ENCODE assay signal across 8 mouse cellular contexts in the genomic region with DNA sequence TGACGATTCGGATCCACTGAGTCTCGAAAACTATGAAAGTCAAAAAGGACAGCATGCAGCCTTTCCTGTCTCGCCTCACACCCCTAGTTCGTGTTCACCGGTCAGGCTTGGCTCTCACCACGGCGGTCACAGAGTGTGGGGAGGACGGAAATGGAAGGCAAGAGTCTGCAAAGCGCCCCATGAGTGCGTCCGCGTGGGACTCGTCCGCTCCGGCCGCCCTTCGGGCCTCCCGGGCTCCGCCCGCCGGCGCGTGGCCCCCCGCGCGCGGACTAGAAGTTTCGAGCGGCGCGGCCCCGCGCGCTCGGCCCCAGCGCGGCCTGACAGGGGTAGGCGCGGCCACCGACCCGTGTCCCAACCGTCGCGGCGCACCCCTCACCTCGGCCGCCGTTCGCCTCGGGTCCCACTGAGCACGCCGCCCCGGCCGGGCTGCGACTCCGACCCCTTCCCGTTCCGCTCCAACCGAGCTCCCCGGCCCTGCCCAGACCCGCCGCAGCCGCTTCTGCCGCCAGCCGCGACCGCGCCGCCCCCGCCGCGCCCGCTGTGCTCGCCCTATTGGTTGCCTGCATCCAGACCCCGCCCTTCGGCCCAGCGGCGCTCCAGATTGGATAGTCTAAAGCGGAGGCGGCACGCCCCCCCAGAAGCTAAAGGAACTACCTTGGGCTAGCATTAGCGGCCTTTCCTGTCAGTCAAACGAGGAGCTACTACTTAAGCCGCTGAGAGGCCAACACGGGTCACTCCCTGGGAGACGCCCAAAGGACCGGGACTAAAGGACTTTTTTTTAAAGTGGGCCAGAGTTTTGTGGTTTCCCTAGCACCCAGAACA. TPM values are rescaled to one million over a fixed set of nuclear protein-coding genes. Genes with fewer than 3 reads are reported as not detected.
DNase-seq lines count a peak whose midpoint lies in the region; ATAC-seq and TF ChIP-seq lines count a peak whose summit lies in the region.

A gene (minus strand): TSS at position 524 of the 822 bp plus-strand sequence.

- no peak for TF ChIP-seq CTCF in heart, adult 2 months (IDR thresholded peaks at IDR 0.05)

- H3K27ac ChIP-seq in embryonic facial prominence, embryonic 13.5 days = peak within 1 kb of the TSS; percentile 62; the same call in 1 of the 2 replicates
- peak within 1 kb of the TSS; percentile 94 for H3K27ac ChIP-seq in heart, adult 2 months
- peak within 1 kb of the TSS; percentile 74 for H3K27ac ChIP-seq in limb, embryonic 13.5 days
- no peak within 1 kb of the TSS for H3K27ac ChIP-seq in midbrain, embryonic 16.5 days (ENCODE audit: low read length)

- peak; percentile 95 for DNase-seq in 3134 (ENCODE audit: extremely low read depth, insufficient read length, low spot score)
- DNase-seq in adrenal gland, postnatal 36 days = peak; percentile 99
- peak; percentile 97 to 99 for DNase-seq in heart, adult 2 months
- peak; percentile 100 for DNase-seq in kidney, adult 8-10 months
- peak; percentile 96 to 99 for DNase-seq in spleen, postnatal 10 days (ENCODE audit: low spot score in 2 of 2)

- H3K4me3 ChIP-seq in embryonic facial prominence, embryonic 13.5 days = peak within 1 kb of the TSS; percentile 73
- H3K4me3 ChIP-seq in heart, adult 2 months = peak within 1 kb of the TSS; percentile 81
- peak within 1 kb of the TSS; percentile 73 for H3K4me3 ChIP-seq in limb, embryonic 13.5 days
- H3K4me3 ChIP-seq in midbrain, embryonic 16.5 days (ENCODE audit: low read depth, low read length) = peak within 1 kb of the TSS; percentile 73

- intact Hi-C loops in heart, adult 2 months (cut with DNase I) = loop anchor here (2.0 kb wide), 1 partner anchor 31 kb away; no protein-coding TSS in a partner anchor

- peak within 1 kb of the TSS; percentile 93 for H3K4me2 ChIP-seq in embryonic facial prominence, embryonic 13.5 days
- peak within 1 kb of the TSS; percentile 97 for H3K4me2 ChIP-seq in limb, embryonic 13.5 days (replicated peaks)
- peak within 1 kb of the TSS; percentile 80 for H3K4me2 ChIP-seq in midbrain, embryonic 16.5 days (ENCODE audit: low read length)

- TF ChIP-seq EP300 in heart, adult 2 months (IDR thresholded peaks at IDR 0.05; ENCODE audit: insufficient read depth, low read depth, low read length) = 0 out of 2 replicates have a peak, but pooled peaks have one; percentile 7

- H3K79me2 ChIP-seq in heart, adult 2 months (replicated peaks; ENCODE audit: control insufficient read depth, insufficient read depth, low read length) = peaks cover 7% of the 10 kb centered on the region

- H3K4me1 ChIP-seq in embryonic facial prominence, embryonic 13.5 days = peaks cover 17% of the 10 kb centered on the region
- H3K4me1 ChIP-seq in heart, adult 2 months (ENCODE audit: control insufficient read depth, insufficient read depth, low read length) = peaks cover 6% of the 10 kb centered on the region
- H3K4me1 ChIP-seq in limb, embryonic 13.5 days = peaks cover 15% of the 10 kb centered on the region
- peaks cover 10% of the 10 kb centered on the region for H3K4me1 ChIP-seq in midbrain, embryonic 16.5 days (ENCODE audit: control insufficient read depth, insufficient read depth, low read length)

- peak; percentile 97 for ATAC-seq in embryonic facial prominence, embryonic 13.5 days (ENCODE audit: insufficient number of reproducible peaks, insufficient read depth, low FRiP score, low TSS enrichment, low read depth)
- peak; percentile 99 for ATAC-seq in limb, embryonic 13.5 days (ENCODE audit: low FRiP score, low read depth)
- peak; percentile 98 for ATAC-seq in midbrain, embryonic 16.5 days

- under 1% methylated on average over 87 of the region's 88 CpGs for WGBS in embryonic facial prominence, embryonic 13.5 days
- 1% methylated on average over 70 of the region's 88 CpGs for WGBS in heart, adult 2 months
- under 1% methylated on average over 68 of the region's 88 CpGs for WGBS in limb, embryonic 13.5 days
- under 1% methylated on average over 58 of the region's 88 CpGs for WGBS in midbrain, embryonic 16.5 days

- TF ChIP-seq POLR2A in heart, adult 2 months (IDR thresholded peaks at IDR 0.05; ENCODE audit: insufficient read depth, low read depth, low read length) = peak; percentile 87

- H3K9ac ChIP-seq in embryonic facial prominence, embryonic 13.5 days = peak within 1 kb of the TSS; percentile 85
- peak within 1 kb of the TSS; percentile 98 for H3K9ac ChIP-seq in heart, adult 2 months (ENCODE audit: low read depth, low read length)
- H3K9ac ChIP-seq in limb, embryonic 13.5 days = peak within 1 kb of the TSS; percentile 84
- H3K9ac ChIP-seq in midbrain, embryonic 16.5 days (ENCODE audit: low read depth, low read length) = peak within 1 kb of the TSS; percentile 71

- no peaks in the 10 kb centered on the region for H3K27me3 ChIP-seq in embryonic facial prominence, embryonic 13.5 days
- H3K27me3 ChIP-seq in heart, adult 2 months (ENCODE audit: control insufficient read depth, insufficient read depth, low read length) = no peaks in the 10 kb centered on the region
- H3K27me3 ChIP-seq in limb, embryonic 13.5 days = no peaks in the 10 kb centered on the region
- H3K27me3 ChIP-seq in midbrain, embryonic 16.5 days (ENCODE audit: control insufficient read depth, insufficient read depth, low read depth, low read length) = no peaks in the 10 kb centered on the region

- no peaks in the 10 kb centered on the region for H3K9me3 ChIP-seq in embryonic facial prominence, embryonic 13.5 days
- H3K9me3 ChIP-seq in limb, embryonic 13.5 days = no peaks in the 10 kb centered on the region
- H3K9me3 ChIP-seq in midbrain, embryonic 16.5 days (replicated peaks; ENCODE audit: control insufficient read depth, low read length, poor library complexity, severe bottlenecking) = no peaks in the 10 kb centered on the region

- no peaks in the 10 kb centered on the region for H3K36me3 ChIP-seq in embryonic facial prominence, embryonic 13.5 days
- H3K36me3 ChIP-seq in heart, adult 2 months (ENCODE audit: control insufficient read depth, insufficient read depth, low read length) = peaks cover 7% of the 10 kb centered on the region
- H3K36me3 ChIP-seq in limb, embryonic 13.5 days = no peaks in the 10 kb centered on the region
- H3K36me3 ChIP-seq in midbrain, embryonic 16.5 days (ENCODE audit: control insufficient read depth, insufficient read depth, low read length) = no peaks in the 10 kb centered on the region

RNA-seq across cellular contexts. Expression of the gene that starts here (rescaled TPM):
- total RNA-seq in adrenal gland, postnatal 36 days (2021) = 10 to 100 TPM; 85.6 to 94.3 TPM
- 49.4 and 49.6 TPM in 2 replicates for polyA plus RNA-seq in embryonic facial prominence, embryonic 13.5 days (2015; fragmentation: Nextera tagmentation; extraction: Ambion mirVana)
- total RNA-seq in heart, adult 2 months (2021) = 100 to 1,000 TPM; 200 to 246 TPM
- polyA plus RNA-seq in heart, adult 2 months (2012; rRNA removed) = 111 and 169 TPM in 2 replicates
- 51.8 and 53.3 TPM in 2 replicates for polyA plus RNA-seq in limb, embryonic 13.5 days (2015; fragmentation: Nextera tagmentation; extraction: Ambion mirVana)
- 23.4 and 23.5 TPM in 2 replicates for polyA plus RNA-seq in midbrain, embryonic 16.5 days (2015; fragmentation: Nextera tagmentation; extraction: Ambion mirVana)
